Mouse (Mus musculus) heart, embryonic 12.5 days (tissue): Measurements from ENCODE around the gene Majin. TPM values are rescaled to one million over a fixed set of nuclear protein-coding genes. Genes with fewer than 3 reads are reported as not detected.

ENCODE experiments used
- ATAC-seq: fragments of 200-750 bp; cut with Nextera tagmentation; 2 replicates; pipeline ENCODE4 v1.8.0; 2017; ENCODE audit warnings: moderate TSS enrichment, moderate library complexity; ENCODE audit not compliant: insufficient number of reproducible peaks, low FRiP score
- H3K27ac ChIP-seq: fragments of 300-500 bp; sonication (generic); 2 replicates; pipeline ENCODE4 v1.5.1; 2016; ENCODE audit warnings: mild to moderate bottlenecking, moderate library complexity; ENCODE audit not compliant: poor library complexity, severe bottlenecking
- H3K27me3 ChIP-seq: fragments of 300-500 bp; sonication (generic); replicated peaks from 2 replicates; pipeline ENCODE4 v1.6.1; 2016; ENCODE audit warnings: mild to moderate bottlenecking, moderate library complexity
- H3K36me3 ChIP-seq: fragments of 300-500 bp; sonication (generic); 2 replicates; pipeline ENCODE4 v1.6.1; 2016; ENCODE audit warnings: mild to moderate bottlenecking, moderate library complexity
- H3K4me1 ChIP-seq: fragments of 300-500 bp; sonication (generic); replicated peaks from 2 replicates; pipeline ENCODE4 v1.6.1; 2016; ENCODE audit warnings: mild to moderate bottlenecking
- H3K4me2 ChIP-seq: fragments of 300-500 bp; sonication (generic); 2 replicates; pipeline ENCODE4 v1.6.1; 2016; ENCODE audit warnings: mild to moderate bottlenecking, moderate library complexity
- H3K4me3 ChIP-seq: fragments of 300-500 bp; sonication (generic); 2 replicates; pipeline ENCODE4 v1.5.1; 2016; ENCODE audit warnings: mild to moderate bottlenecking
- H3K9ac ChIP-seq: fragments of 300-500 bp; sonication (generic); 2 replicates; pipeline ENCODE4 v1.6.1; 2016; ENCODE audit warnings: mild to moderate bottlenecking, moderate library complexity
- H3K9me3 ChIP-seq: fragments of 300-500 bp; sonication (generic); replicated peaks from 2 replicates; pipeline ENCODE4 v1.6.1; 2016; ENCODE audit warnings: mild to moderate bottlenecking, moderate library complexity
- WGBS: fragments of 180-500 bp; shearing (Covaris S2); methylation state at CpG from one replicate; pipeline ENCODE4 v1.1.7; 2016; 5-methylcytosine and 5-hydroxymethylcytosine counted together
- polyA plus RNA-seq: library from polyadenylated mRNA; unstranded; fragments of >200 nt; fragmentation: Nextera tagmentation; extraction: Ambion mirVana; gene quantifications from 2 replicates; pipeline ENCODE4 v1.2.1, GENCODE M21; 2016

Majin gene
- polyA plus RNA-seq: not detected in 2 replicates

- no peaks in the 10 kb centered on the region for H3K36me3 ChIP-seq
- no peak within 1 kb of the TSS for H3K9ac ChIP-seq
- no peak within 1 kb of the TSS for H3K4me3 ChIP-seq
- H3K27ac ChIP-seq: no peak within 1 kb of the TSS
- no peaks in the 10 kb centered on the region for H3K9me3 ChIP-seq
- ATAC-seq: no peak
- peaks cover 5% of the 10 kb centered on the region; the same call in 1 of the 2 replicates for H3K27me3 ChIP-seq
- 74% methylated on average over 23 of the region's 23 CpGs for WGBS
- H3K4me2 ChIP-seq: no peak within 1 kb of the TSS
- no peaks in the 10 kb centered on the region for H3K4me1 ChIP-seq
Measured at GRCm38 (mm10) chr19:6184131-6184530, at the start of gene Majin. Majin (plus strand) TSS chr19:6184388.

- no peak for ATAC-seq
- Histone ChIP-seq H3K27me3 (no peaks in the 10 kb centered on the region), H3K27ac (no peak overlapping the region), H3K4me1 (peaks cover 10% of the 10 kb centered on the region; the same call in 1 of the 2 replicates), H3K9ac (no peak overlapping the region), H3K4me2 (no peak overlapping the region), H3K4me3 (no peak overlapping the region), H3K36me3 (peaks cover 33% of the 10 kb centered on the region), H3K9me3 (no peaks in the 10 kb centered on the region)
- WGBS: 80% methylated on average over 3 of the region's 3 CpGs
Measured at GRCm38 (mm10) chr19:6136397-6136796, 47.8 kb upstream of the Majin start.

- H3K9ac ChIP-seq: peak overlapping the region; percentile 4; the same call in 1 of the 2 replicates
- peaks cover 5% of the 10 kb centered on the region; the same call in 1 of the 2 replicates for H3K9me3 ChIP-seq
- ATAC-seq: no peak
- H3K27me3 ChIP-seq: no peaks in the 10 kb centered on the region
- peaks cover 12% of the 10 kb centered on the region; the same call in 1 of the 2 replicates for H3K4me1 ChIP-seq
- H3K27ac ChIP-seq: no peak overlapping the region
- peak overlapping the region; percentile 74 for H3K4me3 ChIP-seq
- 92% methylated on average over 6 of the region's 6 CpGs for WGBS
- peaks cover 27% of the 10 kb centered on the region for H3K36me3 ChIP-seq
- peak overlapping the region; percentile 80 for H3K4me2 ChIP-seq
Measured at GRCm38 (mm10) chr19:6139701-6140100, 44.5 kb upstream of the Majin start.

GRCm38 (mm10) chr19:6140374-6140677, 43.9 kb upstream of the Majin start:
- peaks cover 12% of the 10 kb centered on the region; the same call in 1 of the 2 replicates for H3K4me1 ChIP-seq
- no peaks in the 10 kb centered on the region for H3K27me3 ChIP-seq
- peak overlapping the region; percentile 80 for H3K4me2 ChIP-seq
- ATAC-seq: no peak
- H3K9ac ChIP-seq: peak overlapping the region; percentile 80
- WGBS: 7% methylated on average over 16 of the region's 16 CpGs
- peaks cover 21% of the 10 kb centered on the region for H3K36me3 ChIP-seq
- H3K9me3 ChIP-seq: peaks cover 5% of the 10 kb centered on the region; the same call in 1 of the 2 replicates
- H3K4me3 ChIP-seq: peak overlapping the region; percentile 74
- peak overlapping the region; percentile 91 for H3K27ac ChIP-seq

GRCm38 (mm10) chr19:6140678-6141393, 43.4 kb upstream of the Majin start, which contains the start of gene Batf2:
Batf2 (plus strand) TSS chr19:6140983.
- under 1% methylated on average over 68 of the region's 68 CpGs for WGBS
- peak within 1 kb of the TSS; percentile 91 for H3K27ac ChIP-seq
- H3K9ac ChIP-seq: peak within 1 kb of the TSS; percentile 80
- H3K4me3 ChIP-seq: peak within 1 kb of the TSS; percentile 74
- peaks cover 12% of the 10 kb centered on the region; the same call in 1 of the 2 replicates for H3K4me1 ChIP-seq
- peak within 1 kb of the TSS; percentile 80 for H3K4me2 ChIP-seq
- peaks cover 5% of the 10 kb centered on the region; the same call in 1 of the 2 replicates for H3K9me3 ChIP-seq
- H3K27me3 ChIP-seq: no peaks in the 10 kb centered on the region
- ATAC-seq: peak; percentile 95
- peaks cover 16% of the 10 kb centered on the region for H3K36me3 ChIP-seq

GRCm38 (mm10) chr19:6141394-6141749, 42.8 kb upstream of the Majin start, which contains the start of gene Arl2:
Arl2 (minus strand) TSS chr19:6141548.
- peak within 1 kb of the TSS; percentile 91 for H3K27ac ChIP-seq
- peak within 1 kb of the TSS; percentile 74 for H3K4me3 ChIP-seq
- ATAC-seq: peak; percentile 77
- peaks cover 5% of the 10 kb centered on the region; the same call in 1 of the 2 replicates for H3K9me3 ChIP-seq
- H3K4me1 ChIP-seq: peaks cover 12% of the 10 kb centered on the region; the same call in 1 of the 2 replicates
- WGBS: under 1% methylated on average over 15 of the region's 15 CpGs
- H3K9ac ChIP-seq: peak within 1 kb of the TSS; percentile 80
- H3K4me2 ChIP-seq: peak within 1 kb of the TSS; percentile 80
- no peaks in the 10 kb centered on the region for H3K27me3 ChIP-seq
- H3K36me3 ChIP-seq: peaks cover 11% of the 10 kb centered on the region

- H3K27ac ChIP-seq: no peak overlapping the region
- H3K9ac ChIP-seq: no peak overlapping the region
- H3K4me2 ChIP-seq: no peak overlapping the region
- peaks cover 7% of the 10 kb centered on the region; the same call in 1 of the 2 replicates for H3K4me1 ChIP-seq
- H3K27me3 ChIP-seq: no peaks in the 10 kb centered on the region
- no peaks in the 10 kb centered on the region for H3K36me3 ChIP-seq
- 59% methylated on average over 5 of the region's 5 CpGs for WGBS
- peaks cover 5% of the 10 kb centered on the region; the same call in 1 of the 2 replicates for H3K9me3 ChIP-seq
- ATAC-seq: no peak
- no peak overlapping the region for H3K4me3 ChIP-seq
Measured at GRCm38 (mm10) chr19:6144842-6145241, 39.3 kb upstream of the Majin start.

GRCm38 (mm10) chr19:6155174-6155573, 29.0 kb upstream of the Majin start:
- no peaks in the 10 kb centered on the region for H3K36me3 ChIP-seq

GRCm38 (mm10) chr19:6156372-6156771, 27.8 kb upstream of the Majin start:
- Histone ChIP-seq H3K36me3 (no peaks in the 10 kb centered on the region), H3K27me3 (peaks cover 3% of the 10 kb centered on the region; the same call in 1 of the 2 replicates), H3K4me2 (no peak overlapping the region), H3K9me3 (no peaks in the 10 kb centered on the region), H3K27ac (no peak overlapping the region), H3K4me3 (no peak overlapping the region), H3K4me1 (no peaks in the 10 kb centered on the region), H3K9ac (no peak overlapping the region)
- ATAC-seq: no peak
- WGBS: 62% methylated on average over 8 of the region's 8 CpGs

More at GRCm38 (mm10) chr19:6155174-6155573, 29.0 kb upstream of the Majin start:
- no peak overlapping the region for H3K4me3 ChIP-seq
- H3K27ac ChIP-seq: no peak overlapping the region
- H3K9me3 ChIP-seq: no peaks in the 10 kb centered on the region
- no peak overlapping the region for H3K9ac ChIP-seq
- no peak for ATAC-seq
- H3K27me3 ChIP-seq: peaks cover 3% of the 10 kb centered on the region; the same call in 1 of the 2 replicates
- no peaks in the 10 kb centered on the region for H3K4me1 ChIP-seq
- H3K4me2 ChIP-seq: no peak overlapping the region
- 74% methylated on average over 9 of the region's 9 CpGs for WGBS

- WGBS: 75% methylated on average over 6 of the region's 6 CpGs
- peaks cover 3% of the 10 kb centered on the region; the same call in 1 of the 2 replicates for H3K27me3 ChIP-seq
- no peak overlapping the region for H3K4me2 ChIP-seq
- H3K27ac ChIP-seq: no peak overlapping the region
- ATAC-seq: no peak
- H3K9me3 ChIP-seq: no peaks in the 10 kb centered on the region
- no peak overlapping the region for H3K4me3 ChIP-seq
- no peaks in the 10 kb centered on the region for H3K4me1 ChIP-seq
- no peak overlapping the region for H3K9ac ChIP-seq
- H3K36me3 ChIP-seq: no peaks in the 10 kb centered on the region
Measured at GRCm38 (mm10) chr19:6157220-6157619, 27.0 kb upstream of the Majin start.

GRCm38 (mm10) chr19:6163872-6164547, 20.2 kb upstream of the Majin start:
- Histone ChIP-seq H3K9me3 (no peaks in the 10 kb centered on the region), H3K27ac (no peak overlapping the region), H3K36me3 (no peaks in the 10 kb centered on the region), H3K4me3 (no peak overlapping the region), H3K9ac (no peak overlapping the region), H3K27me3 (no peaks in the 10 kb centered on the region), H3K4me2 (no peak overlapping the region), H3K4me1 (no peaks in the 10 kb centered on the region)
- ATAC-seq: no peak
- WGBS: 63% methylated on average over 10 of the region's 10 CpGs
